In genomic region chr11:57727303-57727969, GRCm38 (mm10) we compare ENCODE assay signal across 8 mouse cellular contexts.
DNase-seq lines count a peak whose midpoint lies in the region; ATAC-seq and TF ChIP-seq lines count a peak whose summit lies in the region.

No protein-coding gene starts in this region.

- no peaks in the 10 kb centered on the region for H3K27me3 ChIP-seq in cerebellum, adult 2 months (ENCODE audit: control insufficient read depth, insufficient read depth, low read length)
- no peaks in the 10 kb centered on the region for H3K27me3 ChIP-seq in midbrain, embryonic 13.5 days

- ATAC-seq in frontal cortex, adult (ENCODE audit: low TSS enrichment): peak; percentile 52; the same call in 1 of the 2 replicates
- ATAC-seq in midbrain, embryonic 13.5 days: peak; percentile 58; the same call in 1 of the 2 replicates

- TF ChIP-seq CTCF in cerebellum, adult 2 months (IDR thresholded peaks at IDR 0.05; ENCODE audit: borderline replicate concordance, insufficient read depth, low read depth, low read length): no peak

- intact Hi-C loops in heart, postnatal 25 days (cut with DNase I): loop anchor here (5.0 kb wide), 1 partner anchor 110 kb away; no protein-coding TSS in a partner anchor

- 19% methylated on average over 9 of the region's 9 CpGs for WGBS in cerebellum, adult 2 months
- WGBS in midbrain, embryonic 13.5 days: 61% methylated on average over 9 of the region's 9 CpGs

- no peak overlapping the region for H3K9ac ChIP-seq in midbrain, embryonic 13.5 days (replicated peaks)

- H3K36me3 ChIP-seq in midbrain, embryonic 13.5 days: 0 out of 2 replicates have a peak, but pooled peaks cover 3% of the 10 kb centered on the region

- DNase-seq in cerebellum, adult 2 months: peak; percentile 36 to 58
- peak; percentile 47 to 67 for DNase-seq in kidney, adult 8-10 months
- DNase-seq in left cerebral cortex, adult 9 months (ENCODE audit: low spot score in 2 of 2): peak; percentile 10 to 49
- DNase-seq in spleen, adult 12 weeks (ENCODE audit: low spot score): no peak
- no peak for DNase-seq in heart, postnatal 25 days (ENCODE audit: low spot score)
- DNase-seq in urinary bladder, postnatal 10 days (ENCODE audit: low spot score): no peak

- H3K9me3 ChIP-seq in midbrain, embryonic 13.5 days: no peaks in the 10 kb centered on the region

- H3K4me3 ChIP-seq in cerebellum, adult 2 months (replicated peaks; ENCODE audit: insufficient read depth, low read depth, low read length): no peak overlapping the region
- no peak overlapping the region for H3K4me3 ChIP-seq in midbrain, embryonic 13.5 days (replicated peaks)

- H3K4me2 ChIP-seq in midbrain, embryonic 13.5 days (replicated peaks): no peak overlapping the region

- H3K4me1 ChIP-seq in cerebellum, adult 2 months (ENCODE audit: control insufficient read depth, insufficient read depth, low read length): no peaks in the 10 kb centered on the region
- H3K4me1 ChIP-seq in midbrain, embryonic 13.5 days (replicated peaks): peaks cover 11% of the 10 kb centered on the region

- no peak overlapping the region for H3K27ac ChIP-seq in cerebellum, adult 2 months (ENCODE audit: insufficient read depth, low read length)
- no peak overlapping the region for H3K27ac ChIP-seq in midbrain, embryonic 13.5 days

- no peak for TF ChIP-seq POLR2A in cerebellum, adult 2 months (IDR thresholded peaks at IDR 0.05; ENCODE audit: borderline replicate concordance, insufficient read depth, low read length)

Comparison
In these comparisons a context has a peak if more than half of its experiments do, and no peak if none do; other contexts are left out.
1. DNase-seq: peak in cerebellum, adult 2 months (2 of 2), kidney, adult 8-10 months (2 of 2) and left cerebral cortex, adult 9 months (2 of 2); none in spleen, adult 12 weeks (single experiment), heart, postnatal 25 days (single experiment) and urinary bladder, postnatal 10 days (single experiment).